Mouse (Mus musculus) lung, postnatal 0 days (tissue): ENCODE measurements around the gene Apopt1.

ENCODE experiments used
- CTCF ChIP-seq: IDR thresholded peaks from 2 replicates; pipeline ENCODE4 v1.5.1; 2016; ENCODE audit warnings: antibody characterized with exemption, mild to moderate bottlenecking
- EP300 ChIP-seq: IDR thresholded peaks from 2 replicates; pipeline ENCODE4 v1.6.1; 2016; ENCODE audit warnings: antibody characterized with exemption, mild to moderate bottlenecking, control low read depth

DNA sequence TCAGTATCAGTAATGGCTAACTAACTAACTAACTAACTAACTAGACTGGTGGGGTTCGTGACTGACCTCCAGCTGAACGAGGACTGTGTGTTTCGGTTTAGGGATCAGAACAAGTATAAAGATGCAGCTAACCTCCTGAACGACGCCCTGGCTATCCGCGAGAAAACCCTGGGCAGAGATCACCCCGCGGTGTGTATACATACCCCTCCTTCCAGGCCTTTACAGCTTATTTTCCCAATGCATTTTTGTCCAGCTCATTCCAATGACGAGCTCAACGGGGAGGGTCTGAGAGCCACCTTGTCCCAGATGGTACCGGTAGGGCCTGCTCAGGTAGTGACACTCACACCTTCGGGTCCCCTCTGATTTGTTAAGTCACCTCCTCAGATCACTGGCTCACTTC lies 64.9 kb downstream of the Apopt1 start:
- TF ChIP-seq CTCF (no peak), EP300 (no peak)
